Mouse (Mus musculus): ENCODE results near the gene Ncam1. TPM values are rescaled to one million over a fixed set of nuclear protein-coding genes. Genes with fewer than 3 reads are reported as not detected.

Gene Ncam1
- total and polyA plus RNA-seq, 3 experiments: 0.05 to 2.1 TPM; not detected in 1

GRCm38 (mm10) chr9:49618699-49619392 is 179.9 kb downstream of the Ncam1 start:
- TF ChIP-seq GATA1 (IDR thresholded peaks at IDR 0.05; ENCODE audit: borderline replicate concordance, low read length): no peak
- no peak for DNase-seq (ENCODE audit: low spot score)
- Histone ChIP-seq H3K4me1 (ENCODE audit: insufficient read depth, low read depth, low read length) (no peaks in the 10 kb centered on the region), H3K9me3 (replicated peaks) (peaks cover 14% of the 10 kb centered on the region), H3K4me3 (ENCODE audit: low read depth, low read length) (no peak overlapping the region), H3K27me3 (ENCODE audit: insufficient read depth, low read length) (no peaks in the 10 kb centered on the region), H3K36me3 (replicated peaks) (no peaks in the 10 kb centered on the region)
- no peak for ATAC-seq (ENCODE audit: extremely low read depth, insufficient number of reproducible peaks, low FRiP score, poor library complexity, severe bottlenecking)

- H3K9me3 ChIP-seq (replicated peaks): peaks cover 14% of the 10 kb centered on the region
- H3K27me3 ChIP-seq (ENCODE audit: insufficient read depth, low read length): no peaks in the 10 kb centered on the region
- DNase-seq (ENCODE audit: low spot score): no peak
- H3K4me3 ChIP-seq (ENCODE audit: low read depth, low read length): no peak overlapping the region
- no peak for TF ChIP-seq GATA2 (IDR thresholded peaks at IDR 0.05; ENCODE audit: borderline replicate concordance, low read depth, low read length)
- no peak for TF ChIP-seq POLR2AphosphoS5 (IDR thresholded peaks at IDR 0.05; ENCODE audit: insufficient replicate concordance, low read depth, low read length)
- no peak for TF ChIP-seq TAL1 (conservative IDR thresholded peaks at IDR 0.05; ENCODE audit: low read depth, low read length)
- no peak for TF ChIP-seq CTCF (IDR thresholded peaks at IDR 0.05; ENCODE audit: low read depth, low read length)
- no peak for TF ChIP-seq GATA1 (IDR thresholded peaks at IDR 0.05; ENCODE audit: borderline replicate concordance, low read length)
- ATAC-seq (ENCODE audit: extremely low read depth, insufficient number of reproducible peaks, low FRiP score, poor library complexity, severe bottlenecking): no peak
- no peaks in the 10 kb centered on the region for H3K36me3 ChIP-seq (replicated peaks)
- H3K4me1 ChIP-seq (ENCODE audit: insufficient read depth, low read depth, low read length): no peaks in the 10 kb centered on the region
Observed at GRCm38 (mm10) chr9:49618266-49618665, 180.5 kb downstream of the Ncam1 start.

GRCm38 (mm10) chr9:49617216-49617615 is 181.5 kb downstream of the Ncam1 start:
- DNase-seq (ENCODE audit: low spot score) (no peak), ATAC-seq (ENCODE audit: extremely low read depth, insufficient number of reproducible peaks, low FRiP score, poor library complexity, severe bottlenecking) (no peak)
- no peaks in the 10 kb centered on the region for H3K27me3 ChIP-seq (ENCODE audit: insufficient read depth, low read length)
- TF ChIP-seq POLR2AphosphoS5 (IDR thresholded peaks at IDR 0.05; ENCODE audit: insufficient replicate concordance, low read depth, low read length): no peak
- TF ChIP-seq TAL1 (conservative IDR thresholded peaks at IDR 0.05; ENCODE audit: low read depth, low read length): no peak
- no peak for TF ChIP-seq CTCF (IDR thresholded peaks at IDR 0.05; ENCODE audit: low read depth, low read length)
- TF ChIP-seq GATA2 (IDR thresholded peaks at IDR 0.05; ENCODE audit: borderline replicate concordance, low read depth, low read length): no peak
- TF ChIP-seq GATA1 (IDR thresholded peaks at IDR 0.05; ENCODE audit: borderline replicate concordance, low read length): no peak
- H3K4me3 ChIP-seq (ENCODE audit: low read depth, low read length): no peak overlapping the region
- H3K36me3 ChIP-seq (replicated peaks): no peaks in the 10 kb centered on the region
- peaks cover 14% of the 10 kb centered on the region for H3K9me3 ChIP-seq (replicated peaks)
- no peaks in the 10 kb centered on the region for H3K4me1 ChIP-seq (ENCODE audit: insufficient read depth, low read depth, low read length)

GRCm38 (mm10) chr9:49612387-49612786 is 186.3 kb downstream of the Ncam1 start:
- Histone ChIP-seq H3K4me3 (ENCODE audit: low read depth, low read length) (no peak overlapping the region), H3K9me3 (replicated peaks) (no peaks in the 10 kb centered on the region), H3K36me3 (replicated peaks) (no peaks in the 10 kb centered on the region), H3K4me1 (ENCODE audit: insufficient read depth, low read depth, low read length) (no peaks in the 10 kb centered on the region), H3K27me3 (ENCODE audit: insufficient read depth, low read length) (no peaks in the 10 kb centered on the region)
- ATAC-seq (ENCODE audit: extremely low read depth, insufficient number of reproducible peaks, low FRiP score, poor library complexity, severe bottlenecking) (no peak), DNase-seq (ENCODE audit: low spot score) (no peak)
- TF ChIP-seq GATA1 (IDR thresholded peaks at IDR 0.05; ENCODE audit: borderline replicate concordance, low read length) (no peak), CTCF (IDR thresholded peaks at IDR 0.05; ENCODE audit: low read depth, low read length) (no peak), GATA2 (IDR thresholded peaks at IDR 0.05; ENCODE audit: borderline replicate concordance, low read depth, low read length) (no peak), POLR2AphosphoS5 (IDR thresholded peaks at IDR 0.05; ENCODE audit: insufficient replicate concordance, low read depth, low read length) (no peak), TAL1 (conservative IDR thresholded peaks at IDR 0.05; ENCODE audit: low read depth, low read length) (no peak)

- H3K9me3 ChIP-seq (replicated peaks): no peaks in the 10 kb centered on the region; the same call in none of the 2 replicates
- no peak for ATAC-seq (ENCODE audit: extremely low read depth, insufficient number of reproducible peaks, low FRiP score, poor library complexity, severe bottlenecking)
- no peaks in the 10 kb centered on the region for H3K27me3 ChIP-seq (ENCODE audit: insufficient read depth, low read length)
- no peak for DNase-seq (ENCODE audit: low spot score)
- no peak overlapping the region for H3K4me3 ChIP-seq (ENCODE audit: low read depth, low read length)
- H3K36me3 ChIP-seq (replicated peaks): no peaks in the 10 kb centered on the region
- no peaks in the 10 kb centered on the region for H3K4me1 ChIP-seq (ENCODE audit: insufficient read depth, low read depth, low read length)
- TF ChIP-seq GATA1 (IDR thresholded peaks at IDR 0.05; ENCODE audit: borderline replicate concordance, low read length): no peak
- no peak for TF ChIP-seq GATA2 (IDR thresholded peaks at IDR 0.05; ENCODE audit: borderline replicate concordance, low read depth, low read length)
- TF ChIP-seq TAL1 (conservative IDR thresholded peaks at IDR 0.05; ENCODE audit: low read depth, low read length): no peak
- no peak for TF ChIP-seq POLR2AphosphoS5 (IDR thresholded peaks at IDR 0.05; ENCODE audit: insufficient replicate concordance, low read depth, low read length)
- no peak for TF ChIP-seq CTCF (IDR thresholded peaks at IDR 0.05; ENCODE audit: low read depth, low read length)
Observed at GRCm38 (mm10) chr9:49608191-49608590, 190.5 kb downstream of the Ncam1 start.

- ATAC-seq (ENCODE audit: extremely low read depth, insufficient number of reproducible peaks, low FRiP score, poor library complexity, severe bottlenecking) (no peak), DNase-seq (ENCODE audit: low spot score) (no peak)
- no peak for TF ChIP-seq CTCF (IDR thresholded peaks at IDR 0.05; ENCODE audit: low read depth, low read length)
- no peak for TF ChIP-seq POLR2AphosphoS5 (IDR thresholded peaks at IDR 0.05; ENCODE audit: insufficient replicate concordance, low read depth, low read length)
- no peak for TF ChIP-seq GATA2 (IDR thresholded peaks at IDR 0.05; ENCODE audit: borderline replicate concordance, low read depth, low read length)
- TF ChIP-seq GATA1 (IDR thresholded peaks at IDR 0.05; ENCODE audit: borderline replicate concordance, low read length): no peak
- TF ChIP-seq TAL1 (conservative IDR thresholded peaks at IDR 0.05; ENCODE audit: low read depth, low read length): no peak
- Histone ChIP-seq H3K27me3 (ENCODE audit: insufficient read depth, low read length) (no peaks in the 10 kb centered on the region), H3K36me3 (replicated peaks) (no peaks in the 10 kb centered on the region), H3K9me3 (replicated peaks) (peaks cover 3% of the 10 kb centered on the region), H3K4me1 (ENCODE audit: insufficient read depth, low read depth, low read length) (no peaks in the 10 kb centered on the region), H3K4me3 (ENCODE audit: low read depth, low read length) (no peak overlapping the region)
Observed at GRCm38 (mm10) chr9:49606717-49607116, 192.0 kb downstream of the Ncam1 start.
